Mouse (Mus musculus) heart, embryonic 13.5 days (tissue): ENCODE results near the gene Ripor1. TPM values are rescaled to one million over a fixed set of nuclear protein-coding genes. Genes with fewer than 3 reads are reported as not detected.

Source experiments
- ATAC-seq: fragments of 200-750 bp; cut with Nextera tagmentation; 2 replicates; pipeline ENCODE4 v1.8.0; 2017; ENCODE audit warnings: moderate TSS enrichment; ENCODE audit not compliant: insufficient number of reproducible peaks, low FRiP score, low TSS enrichment; ENCODE audit errors: extremely low read depth
- H3K27ac ChIP-seq: fragments of 300-500 bp; sonication (generic); replicated peaks from 2 replicates; pipeline ENCODE4 v1.5.1; 2015; ENCODE audit warnings: moderate library complexity, mild to moderate bottlenecking, inconsistent platforms
- H3K27me3 ChIP-seq: fragments of 300-500 bp; sonication (generic); replicated peaks from 2 replicates; pipeline ENCODE4 v1.6.1; 2015; ENCODE audit warnings: mild to moderate bottlenecking, inconsistent platforms
- H3K36me3 ChIP-seq: fragments of 300-500 bp; sonication (generic); 2 replicates; pipeline ENCODE4 v1.6.1; 2015; ENCODE audit warnings: mild to moderate bottlenecking, inconsistent platforms
- H3K4me1 ChIP-seq: fragments of 300-500 bp; sonication (generic); 2 replicates; pipeline ENCODE4 v1.6.1; 2015; ENCODE audit warnings: inconsistent platforms
- H3K4me2 ChIP-seq: fragments of 300-500 bp; sonication (generic); 2 replicates; pipeline ENCODE4 v1.6.1; 2015; ENCODE audit warnings: inconsistent platforms, mild to moderate bottlenecking, moderate library complexity
- H3K4me3 ChIP-seq: fragments of 300-500 bp; sonication (generic); 2 replicates; pipeline ENCODE4 v1.5.1; 2015; ENCODE audit warnings: moderate library complexity, mild to moderate bottlenecking, inconsistent platforms
- H3K9ac ChIP-seq: fragments of 300-500 bp; sonication (generic); 2 replicates; pipeline ENCODE4 v1.6.1; 2015; ENCODE audit warnings: inconsistent platforms, mild to moderate bottlenecking, moderate library complexity
- H3K9me3 ChIP-seq: fragments of 300-500 bp; sonication (generic); 2 replicates; pipeline ENCODE4 v1.6.1; 2016; ENCODE audit warnings: inconsistent platforms
- WGBS: fragments of 180-500 bp; shearing (Covaris S2); methylation state at CpG from one replicate; pipeline ENCODE4 v1.1.7; 2015; ENCODE audit warnings: mixed read lengths; 5-methylcytosine and 5-hydroxymethylcytosine counted together
- polyA plus RNA-seq: library from polyadenylated mRNA; unstranded; fragments of >200 nt; fragmentation: Nextera tagmentation; extraction: Ambion mirVana; gene quantifications from 2 replicates; pipeline ENCODE4 v1.2.1, GENCODE M21; 2015

Ripor1 gene
- polyA plus RNA-seq, 1 experiment from 2014 or later = 32.5 TPM

DNA sequence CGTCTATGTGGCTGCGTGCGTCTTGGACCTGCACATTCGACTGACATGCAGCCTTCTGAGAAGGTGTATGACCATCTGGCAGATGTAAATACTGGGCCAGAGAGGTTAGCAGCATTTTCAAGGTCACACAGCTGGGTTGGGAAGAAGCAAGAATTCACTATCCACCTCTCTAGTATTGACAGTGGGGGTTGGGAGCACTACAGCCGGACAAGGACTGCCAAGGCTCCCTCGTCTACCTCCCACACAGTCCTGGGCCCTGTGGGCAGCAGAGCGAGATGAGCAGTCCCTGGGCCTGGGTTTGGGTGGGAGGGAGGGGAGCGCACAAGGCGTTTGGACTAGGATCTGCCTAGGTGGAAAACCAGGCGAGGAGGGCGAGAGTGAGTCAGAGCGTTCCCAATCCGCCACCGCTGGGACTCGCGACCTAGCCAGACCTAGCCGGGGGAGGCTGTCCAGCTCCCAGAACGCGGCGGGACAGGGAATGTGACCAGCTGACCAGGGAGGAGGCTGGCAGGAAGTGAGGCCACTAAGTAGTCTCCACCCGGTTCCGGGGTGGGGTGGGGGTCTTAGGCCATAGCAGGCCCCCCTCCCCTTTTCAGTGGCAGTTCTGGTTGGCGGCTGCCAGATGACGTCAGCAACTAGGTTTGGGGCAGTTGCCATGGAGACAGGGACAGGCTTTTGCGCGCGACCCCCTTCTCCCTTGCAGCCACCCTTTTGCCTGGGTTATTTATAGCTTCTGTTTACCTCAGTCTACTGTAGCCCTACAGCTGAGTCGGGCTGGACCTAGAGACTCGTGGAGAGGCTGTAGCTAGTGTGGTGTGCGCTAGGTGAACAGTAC, 1.4 kb downstream of the Ripor1 start:
- peak; percentile 66 for ATAC-seq

DNA sequence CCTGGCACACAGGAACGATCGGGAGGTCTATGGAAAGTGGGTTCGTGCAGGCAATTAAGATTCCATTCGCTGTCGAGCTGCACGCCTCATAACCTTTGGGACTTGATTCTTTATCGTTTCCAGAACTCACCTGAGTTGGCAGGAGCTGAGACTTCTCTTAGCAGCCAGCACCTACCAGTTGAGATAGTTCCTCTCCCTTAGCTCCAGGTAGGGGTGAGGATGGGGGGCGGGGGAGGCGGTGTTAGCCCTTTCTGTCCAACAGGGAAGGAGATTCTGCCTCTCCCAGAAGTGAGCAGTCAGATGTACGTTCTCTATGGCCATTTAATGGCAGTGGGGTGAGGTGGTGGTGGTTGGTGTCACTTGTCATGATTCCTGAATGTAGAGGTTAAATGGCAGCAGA, 2.0 kb downstream of the Ripor1 start:
- Histone ChIP-seq H3K27me3 (peaks cover 6% of the 10 kb centered on the region; the same call in 1 of the 2 replicates), H3K27ac (peak overlapping the region; percentile 92), H3K9me3 (no peaks in the 10 kb centered on the region), H3K4me1 (peaks cover 46% of the 10 kb centered on the region), H3K9ac (peak overlapping the region; percentile 97), H3K4me2 (peak overlapping the region; percentile 84), H3K36me3 (peaks cover 14% of the 10 kb centered on the region), H3K4me3 (peak overlapping the region; percentile 90)
- WGBS = 5% methylated on average over 10 of the region's 10 CpGs
- no peak for ATAC-seq

More for the DNA sequence above, 1.4 kb downstream of the Ripor1 start:
- H3K9me3 ChIP-seq = no peaks in the 10 kb centered on the region
- H3K4me3 ChIP-seq = peak overlapping the region; percentile 90
- WGBS = under 1% methylated on average over 30 of the region's 30 CpGs
- H3K36me3 ChIP-seq = peaks cover 9% of the 10 kb centered on the region
- H3K4me1 ChIP-seq = peaks cover 45% of the 10 kb centered on the region
- peak overlapping the region; percentile 97 for H3K9ac ChIP-seq
- H3K27me3 ChIP-seq = no peaks in the 10 kb centered on the region
- H3K27ac ChIP-seq = peak overlapping the region; percentile 92
- peak overlapping the region; percentile 84 for H3K4me2 ChIP-seq

DNA sequence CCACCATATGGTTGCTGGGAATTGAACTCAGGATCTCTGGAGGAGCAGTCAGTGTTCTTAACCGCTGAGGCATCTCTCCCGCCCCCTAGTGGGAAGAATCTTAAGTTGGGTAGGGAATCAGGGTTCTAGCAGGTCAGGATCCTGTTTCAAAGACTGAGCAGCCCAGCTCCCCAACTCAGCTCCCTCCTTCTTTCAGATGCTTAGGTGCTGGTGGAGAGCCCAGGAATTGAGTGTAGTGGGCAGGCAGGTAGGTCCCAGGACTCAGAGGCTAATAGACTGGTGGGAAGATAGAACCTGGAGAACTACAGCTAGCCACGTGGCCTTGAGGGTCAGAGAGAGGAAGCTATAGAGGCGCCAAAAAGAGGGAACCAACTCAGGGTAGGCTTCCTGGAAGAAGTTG, 2.6 kb downstream of the Ripor1 start:
- no peak for ATAC-seq
- H3K27me3 ChIP-seq = peaks cover 11% of the 10 kb centered on the region
- H3K36me3 ChIP-seq = peaks cover 14% of the 10 kb centered on the region
- no peak overlapping the region for H3K4me3 ChIP-seq
- H3K27ac ChIP-seq = no peak overlapping the region
- WGBS = 32% methylated on average over 4 of the region's 4 CpGs
- 0 out of 2 replicates have a peak overlapping the region, but pooled peaks have one; percentile 97 for H3K9ac ChIP-seq
- H3K9me3 ChIP-seq = no peaks in the 10 kb centered on the region
- H3K4me2 ChIP-seq = peak overlapping the region; percentile 84
- peaks cover 52% of the 10 kb centered on the region for H3K4me1 ChIP-seq

DNA sequence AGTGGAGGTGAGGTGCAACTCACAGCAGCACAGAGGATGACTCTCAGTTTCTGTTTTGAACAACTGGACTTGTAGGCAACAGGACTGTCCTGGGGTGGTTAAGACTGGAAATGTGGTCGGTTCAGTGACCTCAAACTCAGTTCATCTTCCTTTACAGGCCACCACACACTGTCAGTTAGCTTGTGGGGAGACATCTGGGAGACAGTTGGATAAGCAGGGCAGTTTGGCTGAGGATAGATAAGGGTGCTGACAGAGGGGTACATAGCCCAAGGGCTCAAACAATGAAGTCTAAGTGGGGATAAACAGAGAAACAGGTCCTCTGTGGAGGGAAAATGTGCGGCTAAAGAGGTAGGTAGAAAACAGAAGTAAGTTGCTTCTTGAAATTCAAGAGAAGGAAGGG, 4.3 kb downstream of the Ripor1 start:
- Histone ChIP-seq H3K4me2 (no peak overlapping the region), H3K36me3 (peaks cover 14% of the 10 kb centered on the region), H3K27ac (no peak overlapping the region), H3K27me3 (peaks cover 11% of the 10 kb centered on the region), H3K9me3 (no peaks in the 10 kb centered on the region), H3K4me1 (peaks cover 64% of the 10 kb centered on the region), H3K4me3 (no peak overlapping the region), H3K9ac (peak overlapping the region; percentile 37; the same call in 1 of the 2 replicates)
- 47% methylated on average over 2 of the region's 2 CpGs for WGBS
- ATAC-seq = no peak

DNA sequence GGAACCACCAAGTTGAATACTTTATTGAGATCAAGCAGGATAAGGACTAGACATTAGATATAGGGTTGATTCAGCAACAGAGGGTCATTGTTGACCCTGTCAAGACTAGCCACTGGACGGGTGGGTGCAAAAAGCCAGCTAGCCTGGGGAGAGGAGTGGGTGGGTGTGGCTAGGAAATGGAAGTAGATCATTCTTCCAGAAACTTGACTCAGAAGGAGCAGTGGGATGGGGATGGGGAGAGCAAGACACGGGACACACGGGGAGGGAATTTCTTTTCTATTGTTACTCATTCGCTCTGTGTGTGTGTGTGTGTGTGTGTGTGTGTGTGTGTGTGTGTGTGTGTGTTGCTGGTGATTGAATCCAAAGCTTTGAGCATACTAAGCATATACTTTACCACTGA, 4.7 kb downstream of the Ripor1 start:
- Histone ChIP-seq H3K9ac (no peak overlapping the region), H3K27me3 (peaks cover 11% of the 10 kb centered on the region), H3K4me1 (peaks cover 64% of the 10 kb centered on the region), H3K4me2 (no peak overlapping the region), H3K9me3 (no peaks in the 10 kb centered on the region), H3K27ac (no peak overlapping the region), H3K4me3 (no peak overlapping the region), H3K36me3 (peaks cover 16% of the 10 kb centered on the region)
- no peak for ATAC-seq
- WGBS = 53% methylated on average over 4 of the region's 4 CpGs

- ATAC-seq = no peak
- H3K9me3 ChIP-seq = no peaks in the 10 kb centered on the region
- H3K4me2 ChIP-seq = no peak overlapping the region
- H3K4me1 ChIP-seq = peaks cover 58% of the 10 kb centered on the region
- WGBS = 84% methylated on average over 9 of the region's 9 CpGs
- H3K9ac ChIP-seq = no peak overlapping the region
- no peak overlapping the region for H3K27ac ChIP-seq
- H3K27me3 ChIP-seq = peaks cover 11% of the 10 kb centered on the region
- no peak overlapping the region for H3K4me3 ChIP-seq
- H3K36me3 ChIP-seq = peaks cover 37% of the 10 kb centered on the region
Observed at GRCm38 (mm10) chr8:105611836-105612235, 6.8 kb downstream of the Ripor1 start.

- no peak for ATAC-seq
- WGBS = 4% methylated on average over 20 of the region's 20 CpGs
- H3K4me3 ChIP-seq = peak overlapping the region; percentile 65
- no peaks in the 10 kb centered on the region for H3K9me3 ChIP-seq
- H3K4me2 ChIP-seq = peak overlapping the region; percentile 98
- H3K4me1 ChIP-seq = peaks cover 46% of the 10 kb centered on the region
- H3K27ac ChIP-seq = peak overlapping the region; percentile 48
- peak overlapping the region; percentile 84 for H3K9ac ChIP-seq
- peaks cover 11% of the 10 kb centered on the region for H3K27me3 ChIP-seq
- H3K36me3 ChIP-seq = peaks cover 49% of the 10 kb centered on the region
Observed at GRCm38 (mm10) chr8:105613037-105613436, 8.0 kb downstream of the Ripor1 start.

- Histone ChIP-seq H3K9me3 (no peaks in the 10 kb centered on the region), H3K4me2 (peak overlapping the region; percentile 98), H3K36me3 (peaks cover 58% of the 10 kb centered on the region), H3K4me3 (peak overlapping the region; percentile 65), H3K4me1 (peaks cover 39% of the 10 kb centered on the region), H3K27ac (no peak overlapping the region; the same call in 1 of the 2 replicates), H3K27me3 (peaks cover 11% of the 10 kb centered on the region), H3K9ac (peak overlapping the region; percentile 84)
- no peak for ATAC-seq
- 4% methylated on average over 50 of the region's 50 CpGs for WGBS
Observed at GRCm38 (mm10) chr8:105613830-105614511, 8.9 kb downstream of the Ripor1 start.

GRCm38 (mm10) chr8:105615942-105616341, 10.9 kb downstream of the Ripor1 start:
- Histone ChIP-seq H3K27ac (no peak overlapping the region), H3K36me3 (peaks cover 71% of the 10 kb centered on the region), H3K4me3 (no peak overlapping the region), H3K27me3 (peaks cover 11% of the 10 kb centered on the region), H3K9me3 (no peaks in the 10 kb centered on the region), H3K4me2 (no peak overlapping the region), H3K9ac (no peak overlapping the region), H3K4me1 (peaks cover 29% of the 10 kb centered on the region)
- ATAC-seq = no peak
- 92% methylated on average over 9 of the region's 9 CpGs for WGBS

DNA sequence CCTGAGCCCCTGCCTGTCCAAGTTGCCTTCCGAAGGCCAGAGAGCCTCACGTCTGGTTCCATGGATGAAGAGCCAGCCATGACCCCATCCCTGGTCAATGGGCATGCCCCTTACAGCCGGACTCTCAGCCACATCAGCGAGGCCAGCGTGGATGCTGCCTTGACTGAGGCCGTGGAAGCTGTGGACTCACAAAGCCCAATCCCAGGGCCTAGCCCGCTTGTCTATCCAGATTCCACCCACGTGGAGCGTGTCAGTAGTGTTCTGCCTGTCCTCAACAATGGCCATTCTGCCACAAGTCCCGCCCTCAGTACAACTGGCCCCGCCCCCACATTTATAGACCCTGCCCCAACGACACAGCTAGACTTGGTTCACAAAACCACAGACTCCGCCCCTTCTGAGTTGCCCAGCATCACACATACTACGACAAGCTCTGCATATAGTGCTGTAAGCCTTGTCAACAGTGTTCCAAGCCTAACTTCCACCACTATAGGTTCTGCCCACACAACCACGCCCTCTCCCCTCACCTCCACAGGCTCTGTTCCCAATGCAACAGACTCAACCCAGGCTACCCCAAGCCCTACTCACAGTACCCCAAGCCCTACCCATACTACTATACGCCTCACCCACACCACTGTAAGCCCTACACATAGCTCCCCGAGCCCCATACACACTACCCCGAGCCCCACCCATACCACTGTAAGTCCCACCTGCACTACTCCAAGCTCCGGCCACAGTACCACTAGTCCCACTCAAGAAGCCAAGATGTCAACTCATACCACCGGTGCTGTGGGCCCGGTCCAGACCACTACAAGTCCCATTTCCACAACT, 12.6 kb downstream of the Ripor1 start:
- H3K9ac ChIP-seq = no peak overlapping the region
- no peak overlapping the region for H3K4me3 ChIP-seq
- no peak overlapping the region for H3K4me2 ChIP-seq
- H3K4me1 ChIP-seq = peaks cover 33% of the 10 kb centered on the region
- H3K36me3 ChIP-seq = peaks cover 77% of the 10 kb centered on the region
- H3K9me3 ChIP-seq = no peaks in the 10 kb centered on the region
- ATAC-seq = no peak
- H3K27ac ChIP-seq = no peak overlapping the region
- WGBS = 87% methylated on average over 21 of the region's 21 CpGs
- no peaks in the 10 kb centered on the region for H3K27me3 ChIP-seq

- Histone ChIP-seq H3K9ac (no peak overlapping the region), H3K36me3 (peaks cover 82% of the 10 kb centered on the region), H3K9me3 (no peaks in the 10 kb centered on the region), H3K27me3 (no peaks in the 10 kb centered on the region), H3K4me1 (peaks cover 33% of the 10 kb centered on the region), H3K4me3 (no peak overlapping the region), H3K27ac (no peak overlapping the region), H3K4me2 (no peak overlapping the region)
- WGBS = 89% methylated on average over 5 of the region's 5 CpGs
- ATAC-seq = no peak
Observed at GRCm38 (mm10) chr8:105618279-105618634, 13.2 kb downstream of the Ripor1 start.
